Mouse (Mus musculus) erythroblast, embryonic 14.5 days (primary cell): Measurements from ENCODE around the gene Gnpat. TPM values are rescaled to one million over a fixed set of nuclear protein-coding genes. Genes with fewer than 3 reads are reported as not detected.

Experiments
- H3K27me3 ChIP-seq: 2 replicates; pipeline ENCODE4 v1.6.1; 2012; ENCODE audit warnings: inconsistent platforms; ENCODE audit not compliant: control insufficient read depth
- H3K36me3 ChIP-seq: 2 replicates; pipeline ENCODE4 v1.6.1; 2012; ENCODE audit warnings: mild to moderate bottlenecking, inconsistent platforms; ENCODE audit not compliant: control insufficient read depth
- H3K4me1 ChIP-seq: 2 replicates; pipeline ENCODE4 v1.6.1; 2012; ENCODE audit warnings: inconsistent platforms; ENCODE audit not compliant: control insufficient read depth
- H3K4me3 ChIP-seq: replicated peaks from 2 replicates; pipeline ENCODE3; 2012; ENCODE audit warnings: moderate library complexity, mild to moderate bottlenecking, inconsistent platforms
- H3K9me3 ChIP-seq: 2 replicates; pipeline ENCODE4 v1.6.1; 2012; ENCODE audit warnings: low read length, inconsistent platforms, mixed read lengths; ENCODE audit not compliant: control insufficient read depth
- GATA1 ChIP-seq: IDR thresholded peaks from 2 replicates; pipeline ENCODE4 v1.6.1; 2012; ENCODE audit warnings: low read length, inconsistent platforms, mixed read lengths
- TAL1 ChIP-seq: IDR thresholded peaks from 3 replicates; pipeline ENCODE4 v1.6.1; 2012; ENCODE audit warnings: low read length, inconsistent platforms, mixed read lengths
- polyA plus RNA-seq: library from polyadenylated mRNA; stranded (reverse); fragments of >175 nt; gene quantifications from 2 replicates; pipeline ENCODE4 v1.2.3, GENCODE M21; 2012

The Gnpat gene
- polyA plus RNA-seq, 1 experiment = 6.1 TPM

- Histone ChIP-seq H3K9me3 (no peaks in the 10 kb centered on the region), H3K36me3 (no peaks in the 10 kb centered on the region), H3K4me1 (no peaks in the 10 kb centered on the region), H3K4me3 (no peak overlapping the region), H3K27me3 (peaks cover 5% of the 10 kb centered on the region; the same call in 1 of the 2 replicates)
- TF ChIP-seq TAL1 (no peak), GATA1 (no peak)
These were observed 35.4 kb upstream of the Gnpat start for GRCm38 (mm10) chr8:124827387-124827786.

- Histone ChIP-seq H3K36me3 (no peaks in the 10 kb centered on the region), H3K9me3 (no peaks in the 10 kb centered on the region), H3K4me3 (no peak overlapping the region), H3K4me1 (no peaks in the 10 kb centered on the region), H3K27me3 (peaks cover 12% of the 10 kb centered on the region)
- TF ChIP-seq TAL1 (no peak), GATA1 (no peak)
These were observed 34.1 kb upstream of the Gnpat start for GRCm38 (mm10) chr8:124828561-124829240.

- no peak overlapping the region for H3K4me3 ChIP-seq
- H3K36me3 ChIP-seq = no peaks in the 10 kb centered on the region
- H3K9me3 ChIP-seq = no peaks in the 10 kb centered on the region
- TF ChIP-seq GATA1 (no peak), TAL1 (no peak)
- H3K27me3 ChIP-seq = peaks cover 15% of the 10 kb centered on the region
- H3K4me1 ChIP-seq = no peaks in the 10 kb centered on the region
These were observed 32.8 kb upstream of the Gnpat start for GRCm38 (mm10) chr8:124830050-124830449.

GRCm38 (mm10) chr8:124831531-124831930 is 31.3 kb upstream of the Gnpat start:
- H3K4me1 ChIP-seq = no peaks in the 10 kb centered on the region

GRCm38 (mm10) chr8:124831941-124832340 is 30.9 kb upstream of the Gnpat start:
- H3K36me3 ChIP-seq = no peaks in the 10 kb centered on the region
- no peak overlapping the region for H3K4me3 ChIP-seq
- peaks cover 13% of the 10 kb centered on the region for H3K27me3 ChIP-seq
- H3K4me1 ChIP-seq = no peaks in the 10 kb centered on the region
- H3K9me3 ChIP-seq = no peaks in the 10 kb centered on the region
- no peak for TF ChIP-seq GATA1
- no peak for TF ChIP-seq TAL1

More at GRCm38 (mm10) chr8:124831531-124831930, 31.3 kb upstream of the Gnpat start:
- H3K4me3 ChIP-seq = no peak overlapping the region
- no peaks in the 10 kb centered on the region for H3K36me3 ChIP-seq
- no peaks in the 10 kb centered on the region for H3K9me3 ChIP-seq
- peaks cover 15% of the 10 kb centered on the region for H3K27me3 ChIP-seq
- TF ChIP-seq TAL1 = no peak
- TF ChIP-seq GATA1 = no peak

GRCm38 (mm10) chr8:124833430-124834205 is 29.2 kb upstream of the Gnpat start:
- H3K36me3 ChIP-seq = peaks cover 10% of the 10 kb centered on the region
- no peak overlapping the region for H3K4me3 ChIP-seq
- TF ChIP-seq TAL1 = no peak
- no peak for TF ChIP-seq GATA1
- peaks cover 12% of the 10 kb centered on the region for H3K27me3 ChIP-seq
- no peaks in the 10 kb centered on the region for H3K9me3 ChIP-seq
- H3K4me1 ChIP-seq = no peaks in the 10 kb centered on the region

GRCm38 (mm10) chr8:124835848-124836247 is 27.0 kb upstream of the Gnpat start:
- Histone ChIP-seq H3K4me3 (no peak overlapping the region), H3K36me3 (peaks cover 32% of the 10 kb centered on the region), H3K27me3 (peaks cover 10% of the 10 kb centered on the region), H3K9me3 (no peaks in the 10 kb centered on the region), H3K4me1 (no peaks in the 10 kb centered on the region)
- TF ChIP-seq GATA1 (no peak), TAL1 (no peak)

- no peak for TF ChIP-seq TAL1
- Histone ChIP-seq H3K4me1 (no peaks in the 10 kb centered on the region), H3K36me3 (peaks cover 37% of the 10 kb centered on the region), H3K4me3 (no peak overlapping the region), H3K27me3 (peaks cover 10% of the 10 kb centered on the region), H3K9me3 (no peaks in the 10 kb centered on the region)
These were observed 26.6 kb upstream of the Gnpat start for GRCm38 (mm10) chr8:124836273-124836672.

GRCm38 (mm10) chr8:124836907-124837306 is 25.9 kb upstream of the Gnpat start:
- peaks cover 42% of the 10 kb centered on the region for H3K36me3 ChIP-seq
- H3K27me3 ChIP-seq = peaks cover 10% of the 10 kb centered on the region
- TF ChIP-seq GATA1 = no peak
- no peak for TF ChIP-seq TAL1
- H3K4me1 ChIP-seq = no peaks in the 10 kb centered on the region
- no peak overlapping the region for H3K4me3 ChIP-seq
- no peaks in the 10 kb centered on the region for H3K9me3 ChIP-seq
